Mouse (Mus musculus) G1E (cell line): ENCODE data around the gene Plod3. TPM values are rescaled to one million over a fixed set of nuclear protein-coding genes. Genes with fewer than 3 reads are reported as not detected.
A peak's percentile ranks its signal among the peaks of the same experiment; 100 is the strongest.

Experiments
- ATAC-seq: 2 replicates; pipeline ENCODE4 v1.8.0; 2016; ENCODE audit warnings: mild to moderate bottlenecking; ENCODE audit not compliant: insufficient number of reproducible peaks, poor library complexity, low FRiP score, severe bottlenecking; ENCODE audit errors: extremely low read depth
- DNase-seq: peaks from one replicate; pipeline ENCODE4 v3.0.0; 2012; ENCODE audit warnings: low spot score
- H3K27me3 ChIP-seq: 2 replicates; pipeline ENCODE4 v1.6.1; 2012; ENCODE audit warnings: mild to moderate bottlenecking, low read length, inconsistent platforms; ENCODE audit not compliant: insufficient read depth
- H3K36me3 ChIP-seq: replicated peaks from 2 replicates; pipeline ENCODE3; 2012; ENCODE audit warnings: mild to moderate bottlenecking, inconsistent platforms
- H3K4me1 ChIP-seq: 2 replicates; pipeline ENCODE4 v1.6.1; 2012; ENCODE audit warnings: low read depth, low read length, inconsistent platforms, mixed read lengths; ENCODE audit not compliant: insufficient read depth
- H3K4me3 ChIP-seq: 2 replicates; pipeline ENCODE4 v1.5.1; 2012; ENCODE audit warnings: low read depth, mild to moderate bottlenecking, inconsistent platforms, low read length, moderate library complexity, mixed read lengths
- H3K9me3 ChIP-seq: replicated peaks from 2 replicates; pipeline ENCODE4 v1.6.1; 2012; ENCODE audit warnings: inconsistent platforms
- CTCF ChIP-seq: IDR thresholded peaks from 2 replicates; pipeline ENCODE4 v1.5.1; 2012; ENCODE audit warnings: low read depth, low read length, inconsistent platforms, mixed read lengths
- GATA1 ChIP-seq: IDR thresholded peaks from 2 replicates; pipeline ENCODE4 v1.6.1; 2012; ENCODE audit warnings: borderline replicate concordance, low read length, inconsistent platforms, mixed read lengths
- GATA2 ChIP-seq: IDR thresholded peaks from 2 replicates; pipeline ENCODE4 v1.6.1; 2012; ENCODE audit warnings: low read depth, low read length, inconsistent platforms, borderline replicate concordance
- POLR2AphosphoS5 ChIP-seq: IDR thresholded peaks from 2 replicates; pipeline ENCODE4 v1.6.1; 2012; ENCODE audit warnings: low read depth, low read length, inconsistent platforms; ENCODE audit not compliant: insufficient replicate concordance
- TAL1 ChIP-seq: conservative IDR thresholded peaks from 2 replicates; pipeline ENCODE4 v1.6.1; 2012; ENCODE audit warnings: low read depth, low read length, inconsistent platforms, mixed read lengths
- polyA plus RNA-seq: library from polyadenylated mRNA; stranded (reverse); fragments of >175 nt; gene quantifications from 2 replicates; pipeline ENCODE4 v1.2.3, GENCODE M21; 2012
- total RNA-seq, 2 experiments: library from RNA; stranded (forward) in 1 of 2; stranded (reverse) in 1 of 2; fragments of 200-1000 nt in 1 of 2; fragments of >200 nt in 1 of 2; fragmentation: Nextera tagmentation in 1 of 2; gene quantifications; 2 replicates each; pipeline ENCODE4 v1.2.3; 2014 to 2017

Gene Plod3
- total and polyA plus RNA-seq, 3 experiments, result 20.7 to 39.8 (median 33.9) TPM

- DNase-seq (no peak), ATAC-seq (no peak)
- Histone ChIP-seq H3K4me3 (peak overlapping the region; percentile 75), H3K27me3 (no peaks in the 10 kb centered on the region), H3K36me3 (peaks cover 38% of the 10 kb centered on the region), H3K9me3 (no peaks in the 10 kb centered on the region), H3K4me1 (peaks cover 34% of the 10 kb centered on the region)
- TF ChIP-seq GATA2 (no peak), CTCF (no peak), GATA1 (no peak), TAL1 (no peak), POLR2AphosphoS5 (no peak)
These were observed 33.3 kb upstream of the Plod3 start for GRCm38 (mm10) chr5:136953440-136953951.

GRCm38 (mm10) chr5:136955622-136956021 lies 31.2 kb upstream of the Plod3 start:
- TF ChIP-seq CTCF (no peak), TAL1 (no peak), GATA1 (no peak), GATA2 (no peak)
- H3K9me3 ChIP-seq, result no peaks in the 10 kb centered on the region
- H3K4me1 ChIP-seq, result peaks cover 43% of the 10 kb centered on the region
- peaks cover 55% of the 10 kb centered on the region for H3K36me3 ChIP-seq
- ATAC-seq (no peak), DNase-seq (no peak)
- no peak overlapping the region for H3K4me3 ChIP-seq
- no peaks in the 10 kb centered on the region for H3K27me3 ChIP-seq

GRCm38 (mm10) chr5:136957250-136957649 lies 29.6 kb upstream of the Plod3 start:
- no peaks in the 10 kb centered on the region for H3K27me3 ChIP-seq
- peaks cover 55% of the 10 kb centered on the region for H3K4me1 ChIP-seq
- no peak for ATAC-seq
- H3K4me3 ChIP-seq, result no peak overlapping the region
- peaks cover 63% of the 10 kb centered on the region for H3K36me3 ChIP-seq
- no peaks in the 10 kb centered on the region for H3K9me3 ChIP-seq
- TF ChIP-seq TAL1 (no peak), GATA1 (no peak), POLR2AphosphoS5 (no peak), GATA2 (no peak), CTCF (no peak)
- no peak for DNase-seq

GRCm38 (mm10) chr5:136958991-136959605 lies 27.7 kb upstream of the Plod3 start:
- Histone ChIP-seq H3K4me3 (no peak overlapping the region), H3K4me1 (peaks cover 60% of the 10 kb centered on the region), H3K36me3 (peaks cover 77% of the 10 kb centered on the region), H3K9me3 (no peaks in the 10 kb centered on the region), H3K27me3 (no peaks in the 10 kb centered on the region)
- no peak for DNase-seq
- no peak for ATAC-seq
- TF ChIP-seq POLR2AphosphoS5 (no peak), TAL1 (no peak)

GRCm38 (mm10) chr5:136960053-136960452 lies 26.8 kb upstream of the Plod3 start:
- TF ChIP-seq POLR2AphosphoS5, result no peak
- TF ChIP-seq TAL1, result no peak
- TF ChIP-seq GATA1, result no peak
- no peak for TF ChIP-seq GATA2
- TF ChIP-seq CTCF, result no peak
- H3K9me3 ChIP-seq, result no peaks in the 10 kb centered on the region
- no peak for ATAC-seq
- H3K4me1 ChIP-seq, result peaks cover 66% of the 10 kb centered on the region
- H3K36me3 ChIP-seq, result peaks cover 78% of the 10 kb centered on the region
- H3K4me3 ChIP-seq, result no peak overlapping the region
- H3K27me3 ChIP-seq, result no peaks in the 10 kb centered on the region
- DNase-seq, result no peak

GRCm38 (mm10) chr5:136961334-136961982 lies 25.4 kb upstream of the Plod3 start:
- H3K4me1 ChIP-seq, result peaks cover 71% of the 10 kb centered on the region
- peak overlapping the region; percentile 76 for H3K4me3 ChIP-seq
- no peaks in the 10 kb centered on the region for H3K27me3 ChIP-seq
- no peak for ATAC-seq
- peak; percentile 11 for DNase-seq
- TF ChIP-seq POLR2AphosphoS5, result no peak
- no peak for TF ChIP-seq GATA1
- no peak for TF ChIP-seq GATA2
- no peak for TF ChIP-seq CTCF
- no peak for TF ChIP-seq TAL1
- peaks cover 81% of the 10 kb centered on the region for H3K36me3 ChIP-seq
- H3K9me3 ChIP-seq, result no peaks in the 10 kb centered on the region
